Mouse (Mus musculus) heart, adult 11 months (tissue): ENCODE results near the gene Mboat1.
A peak's percentile ranks its signal among the peaks of the same experiment; 100 is the strongest.

ENCODE experiments used
- DNase-seq: peaks from one replicate; pipeline ENCODE4 v3.0.0; 2022

Mboat1 gene

DNA sequence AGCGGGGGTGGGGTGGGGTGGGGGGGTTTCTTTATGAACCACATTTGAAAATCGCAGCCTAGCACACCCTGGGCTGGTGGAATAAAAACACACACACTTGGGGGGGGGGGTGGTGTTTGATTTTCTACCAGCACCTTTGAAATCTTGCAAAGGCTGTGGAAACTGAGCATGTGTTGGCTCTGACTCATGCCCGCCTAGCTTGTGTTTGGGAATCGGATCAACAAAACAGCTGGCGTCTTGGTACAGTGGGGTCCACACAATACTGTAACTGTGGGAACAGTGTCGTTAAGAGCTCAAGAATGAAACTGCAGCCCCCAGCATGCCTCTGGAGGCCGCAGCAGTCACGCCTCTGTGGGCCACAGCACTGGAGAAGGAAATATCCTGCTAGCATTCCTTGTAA is 50.2 kb downstream of the Mboat1 start:
- DNase-seq, result peak; percentile 70

DNA sequence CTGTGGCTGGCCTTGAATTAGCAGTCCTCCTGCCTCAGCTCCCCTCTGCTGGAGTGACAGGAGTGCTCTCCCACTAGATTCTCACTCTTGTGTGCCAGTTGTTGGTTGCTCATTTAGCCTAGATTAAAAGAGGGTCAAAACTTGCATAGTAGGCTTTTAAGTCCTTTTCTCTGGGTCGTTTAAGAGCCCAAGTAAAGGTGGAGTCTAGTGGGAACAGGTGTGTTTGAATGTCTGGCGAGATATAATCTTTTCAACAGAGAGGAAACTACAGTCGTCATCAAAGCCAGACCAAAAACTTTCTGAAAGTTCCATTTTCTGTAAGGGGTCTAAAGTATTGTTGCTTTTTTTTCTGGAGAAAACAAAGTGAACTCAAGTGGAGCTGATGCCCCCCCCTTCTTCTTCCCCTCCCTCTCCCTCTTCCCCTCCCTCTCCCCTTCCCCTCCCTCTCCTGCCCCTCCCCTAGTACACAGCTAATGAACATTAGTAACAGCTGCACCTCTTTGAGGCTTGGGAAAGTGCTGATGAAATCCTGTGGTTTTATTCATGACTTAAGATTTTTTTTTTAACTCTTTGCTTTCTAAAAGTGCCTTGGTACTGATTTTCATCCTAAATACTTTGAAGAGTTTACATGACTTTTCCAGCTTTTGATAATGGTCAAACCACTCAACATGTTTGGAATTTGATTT is 55.9 kb downstream of the Mboat1 start:
- peak; percentile 82 for DNase-seq

DNA sequence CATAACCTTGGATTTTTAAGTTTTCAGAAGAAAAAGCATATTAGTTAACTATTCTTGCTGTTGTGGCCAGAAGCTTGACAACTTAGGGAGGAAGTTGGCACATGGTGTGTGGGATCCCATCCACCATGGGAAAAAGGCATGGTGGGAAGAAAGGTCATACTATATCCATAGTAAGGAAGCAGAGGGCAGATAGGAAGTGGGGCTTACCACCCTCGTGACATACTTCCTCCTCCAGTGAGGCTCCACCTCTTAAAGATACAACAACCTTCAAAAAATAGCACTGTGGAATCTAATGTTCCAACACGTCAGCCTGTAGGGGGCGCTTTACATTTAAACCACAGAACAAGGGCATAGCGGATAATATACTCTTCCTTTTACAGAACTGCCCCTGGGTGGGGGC is 57.1 kb downstream of the Mboat1 start:
- DNase-seq, result peak; percentile 70

DNA sequence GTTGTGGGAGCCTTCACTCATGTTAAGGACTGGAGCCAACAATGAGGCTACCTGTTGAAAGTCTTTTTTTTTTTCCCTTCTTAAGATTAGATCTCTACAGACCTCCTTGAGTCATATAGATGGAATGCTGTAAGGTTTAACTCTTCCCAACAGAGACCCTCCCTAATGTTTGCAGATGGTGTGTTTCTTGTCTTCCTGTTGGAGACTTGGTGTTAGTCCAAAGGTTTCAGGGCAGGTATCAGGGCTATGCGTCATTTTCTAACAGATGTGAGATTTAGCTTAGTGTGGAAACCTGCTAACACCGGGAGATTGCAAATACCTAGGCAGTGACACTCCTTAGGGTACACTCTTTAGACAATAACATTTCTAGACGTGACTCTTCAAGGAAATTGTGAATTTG is 58.5 kb downstream of the Mboat1 start:
- peak; percentile 19 for DNase-seq

DNA sequence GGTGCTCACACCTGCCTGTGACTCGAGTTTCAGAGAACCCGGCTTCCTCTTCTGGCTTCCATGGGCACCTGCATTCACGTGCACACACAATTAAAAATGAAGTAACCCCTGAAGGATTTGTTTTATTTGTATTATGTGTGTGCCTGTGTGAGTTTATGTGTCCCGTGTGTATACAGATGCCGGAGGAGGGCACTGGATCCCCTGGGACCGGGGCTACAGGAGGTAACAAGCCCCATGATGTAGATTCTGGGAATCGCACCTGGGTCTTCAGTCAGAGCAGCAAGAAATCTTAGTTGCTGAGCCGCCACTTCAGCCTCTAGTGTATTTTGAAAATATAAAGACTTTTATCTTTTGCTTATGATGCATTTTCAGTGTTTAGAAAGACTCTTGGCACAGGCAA is 60.4 kb downstream of the Mboat1 start:
- DNase-seq, result peak; percentile 79

DNA sequence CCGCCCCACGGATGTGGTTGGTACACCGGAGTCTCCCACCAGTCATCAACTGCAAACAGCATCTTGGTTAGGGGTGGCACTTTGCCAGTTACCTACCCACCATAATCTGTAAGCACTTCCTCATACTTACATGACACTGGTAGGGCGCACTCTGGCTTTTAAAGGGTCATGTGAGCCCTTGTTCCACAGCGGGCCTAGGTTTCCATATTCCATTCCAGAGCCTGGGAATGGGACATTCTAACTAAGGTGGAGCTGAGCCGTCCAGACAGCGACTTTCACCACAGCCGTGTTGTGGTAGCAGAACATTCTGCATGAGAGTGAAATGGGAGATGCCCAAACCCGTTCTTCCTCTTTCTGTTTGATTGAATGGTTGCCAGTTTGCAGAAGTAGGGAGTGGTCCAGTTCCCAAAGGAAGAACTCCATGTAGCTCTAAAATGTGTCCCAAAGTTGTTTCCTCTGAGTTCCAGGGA is 61.8 kb downstream of the Mboat1 start:
- DNase-seq, result peak; percentile 94

DNA sequence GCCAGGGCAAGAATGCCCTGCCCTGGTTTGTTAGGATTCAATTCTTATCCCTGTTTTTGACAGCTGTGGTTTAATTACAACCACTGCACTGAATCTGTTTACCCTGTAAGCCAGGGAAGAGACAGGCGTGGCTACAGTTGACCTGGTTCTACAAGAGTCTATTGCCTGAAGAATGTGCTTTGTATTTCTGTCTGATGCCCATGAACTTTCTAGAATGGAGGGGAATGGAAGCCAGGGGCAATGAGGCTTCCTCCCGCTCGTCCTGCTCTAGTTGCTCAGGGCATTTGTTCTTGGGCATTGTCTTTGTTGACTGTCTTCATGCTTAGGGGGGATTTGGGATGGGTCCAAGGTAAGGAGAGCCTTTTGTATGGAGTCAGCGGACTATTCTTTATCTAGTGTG is 63.5 kb downstream of the Mboat1 start:
- peak; percentile 66 for DNase-seq

DNA sequence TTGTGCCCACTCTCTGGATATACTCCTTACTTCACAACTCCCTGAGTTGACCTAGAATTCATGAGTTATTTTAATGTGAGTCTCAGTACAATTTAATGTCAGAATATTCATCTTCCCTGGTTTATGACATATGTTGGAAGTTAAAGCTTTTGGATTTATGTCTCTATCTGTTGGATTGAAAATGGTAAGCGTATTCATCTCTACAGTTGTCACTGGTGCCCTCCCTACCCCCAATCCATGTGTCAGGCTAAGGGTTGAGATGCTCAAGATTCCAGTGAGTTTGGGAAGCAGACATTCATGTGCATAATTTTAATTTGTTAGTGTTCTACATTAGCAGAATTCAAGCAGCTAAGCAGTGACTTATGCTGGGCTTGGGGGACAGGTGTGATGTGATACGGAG is 64.4 kb downstream of the Mboat1 start:
- DNase-seq, result no peak

DNA sequence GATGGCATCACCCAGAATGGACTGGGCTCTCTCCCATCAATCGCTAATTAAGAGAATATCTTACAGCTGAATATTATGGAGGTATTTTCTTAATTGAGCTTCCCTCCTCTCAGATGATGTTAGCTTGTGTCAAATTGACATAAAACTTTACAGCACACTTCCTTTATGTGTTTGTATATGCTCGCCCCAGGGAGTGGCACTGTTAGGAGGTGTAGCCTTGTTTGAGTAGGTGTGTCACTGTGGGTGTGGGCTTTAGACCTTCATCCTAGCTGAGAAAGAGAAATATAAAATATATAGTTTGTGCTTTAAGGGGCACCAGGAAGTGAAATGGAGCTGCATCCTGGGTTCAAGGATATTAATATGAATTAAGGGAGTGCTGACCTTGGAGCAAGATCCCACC is 66.7 kb downstream of the Mboat1 start:
- DNase-seq, result peak; percentile 4

DNA sequence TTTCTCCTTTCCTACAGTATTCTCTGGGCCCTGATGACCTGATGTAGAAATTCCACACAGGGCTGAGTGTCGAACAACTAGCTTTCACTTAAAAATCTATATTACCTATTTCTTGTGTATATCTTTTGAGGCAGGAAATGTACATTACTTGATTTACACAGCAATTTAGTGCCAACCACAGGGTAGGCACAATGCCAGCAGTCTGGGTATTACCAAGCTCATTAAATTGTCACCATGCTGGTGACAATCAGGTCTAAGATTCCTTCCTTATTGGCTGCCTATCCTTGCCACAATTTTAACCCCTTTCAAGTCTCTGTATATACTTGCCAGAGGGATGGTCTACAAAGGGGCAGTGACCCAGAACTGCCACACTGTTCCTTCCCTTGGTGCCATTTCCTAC is 71.9 kb downstream of the Mboat1 start:
- no peak for DNase-seq

DNA sequence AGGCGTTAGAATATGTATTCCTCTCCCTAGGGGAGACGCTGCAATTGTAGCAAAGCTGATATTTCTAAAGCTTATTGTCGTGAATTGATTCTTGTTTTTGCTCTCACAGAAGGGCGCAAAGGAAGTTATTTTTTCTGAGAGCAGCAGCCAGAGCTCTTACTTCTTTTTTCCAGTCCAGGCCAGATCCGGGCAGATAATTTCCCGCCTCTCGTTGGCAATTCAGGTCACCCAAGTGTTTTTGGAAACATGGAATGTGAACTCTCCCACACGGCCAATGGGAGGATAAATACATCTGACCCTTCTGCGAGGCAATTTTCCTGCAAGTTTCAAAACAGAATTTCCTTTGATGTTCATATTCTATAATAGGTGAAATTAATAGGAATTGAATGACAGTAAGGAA is 77.0 kb downstream of the Mboat1 start:
- DNase-seq, result no peak

DNA sequence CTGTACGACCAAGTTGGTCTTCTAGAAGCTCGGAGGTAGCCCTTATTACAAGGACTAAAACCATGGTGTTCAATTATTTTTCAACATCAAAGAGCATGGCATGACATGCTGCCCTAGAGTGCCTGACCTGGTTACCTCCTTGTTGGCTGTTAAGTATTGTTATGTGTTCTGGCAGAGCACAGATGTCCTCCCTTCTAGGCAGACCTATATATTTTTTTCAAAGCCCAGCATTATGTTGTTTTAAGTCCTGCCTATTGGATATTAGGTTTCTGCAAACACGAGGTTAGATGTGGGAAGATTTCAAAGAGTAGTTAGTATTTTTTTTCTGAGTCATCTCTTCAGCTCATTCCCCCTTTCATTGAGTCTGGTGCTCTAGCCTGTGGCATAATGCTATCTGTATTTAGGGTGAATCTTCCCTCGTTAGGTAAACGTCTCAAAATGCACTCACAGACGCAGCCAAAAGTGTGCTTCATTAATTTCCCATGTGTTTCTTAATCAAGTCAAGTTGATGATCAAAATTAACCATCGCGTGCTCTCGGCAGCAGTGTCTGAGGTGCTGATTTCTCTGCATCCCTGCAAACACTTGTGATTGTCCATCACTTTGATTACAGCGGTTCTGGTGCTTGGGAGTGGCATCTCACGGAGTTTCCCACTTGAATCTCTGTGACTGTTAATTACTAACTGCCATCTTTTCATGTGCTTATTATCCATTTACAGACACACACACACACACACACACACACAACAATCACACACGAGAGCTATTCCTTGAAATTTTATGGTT is 81.5 kb downstream of the Mboat1 start:
- no peak for DNase-seq

DNA sequence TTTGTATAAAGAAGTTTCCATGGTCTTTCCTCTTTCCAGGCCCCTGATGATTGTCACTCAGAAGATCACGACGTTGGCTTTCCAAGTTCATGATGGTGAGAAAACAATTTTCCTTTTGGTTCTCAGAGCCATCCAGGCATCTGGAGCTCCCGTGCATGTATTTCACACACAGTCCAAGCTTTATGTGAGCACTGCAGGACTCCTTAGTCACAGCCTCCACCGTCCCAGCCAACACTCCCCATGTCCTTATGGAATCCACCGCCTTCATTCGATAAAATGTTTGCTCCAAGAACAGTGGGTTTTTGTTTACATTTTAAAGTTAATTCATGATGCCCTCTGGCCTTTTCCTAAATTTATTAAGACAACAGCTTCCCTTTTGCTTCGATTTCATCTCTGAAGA is 83.3 kb downstream of the Mboat1 start:
- no peak for DNase-seq

DNA sequence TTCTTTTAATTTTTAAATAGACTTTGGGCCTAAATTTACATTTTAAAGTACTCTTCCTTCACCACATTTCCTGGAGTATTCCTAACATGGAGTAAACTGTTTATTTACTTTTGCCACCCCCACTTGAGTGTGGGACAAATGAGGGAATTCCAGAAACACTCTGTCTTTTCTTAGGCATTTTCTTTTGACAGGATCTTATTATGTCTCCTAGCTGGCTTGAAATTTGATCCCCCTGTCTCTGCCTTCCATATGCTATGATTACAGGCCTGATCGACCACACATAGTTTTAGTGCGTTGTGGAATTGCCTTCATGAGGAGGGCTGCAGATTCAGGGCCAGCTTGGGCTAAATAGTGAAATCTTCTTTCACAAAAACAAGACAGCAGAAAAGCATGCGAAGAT is 85.0 kb downstream of the Mboat1 start:
- DNase-seq, result no peak

DNA sequence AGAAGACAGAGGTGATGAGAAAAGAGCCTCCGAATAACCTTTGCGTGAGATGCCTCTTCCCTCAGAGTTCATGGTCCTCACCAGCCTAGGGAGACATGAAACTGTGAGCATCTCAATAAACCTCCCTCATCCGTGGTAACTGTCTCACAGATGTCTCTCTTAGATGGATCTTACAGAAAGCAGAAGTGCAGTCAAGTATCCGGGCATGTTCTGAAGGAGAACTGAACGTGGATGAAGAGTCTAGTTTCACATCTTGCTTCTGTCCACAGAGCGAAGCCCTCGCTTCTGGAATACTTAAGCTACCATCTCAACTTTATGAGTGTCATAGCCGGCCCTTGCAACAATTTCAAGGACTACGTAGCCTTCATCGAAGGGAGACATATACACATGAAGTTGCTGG is 87.8 kb downstream of the Mboat1 start:
- no peak for DNase-seq

DNA sequence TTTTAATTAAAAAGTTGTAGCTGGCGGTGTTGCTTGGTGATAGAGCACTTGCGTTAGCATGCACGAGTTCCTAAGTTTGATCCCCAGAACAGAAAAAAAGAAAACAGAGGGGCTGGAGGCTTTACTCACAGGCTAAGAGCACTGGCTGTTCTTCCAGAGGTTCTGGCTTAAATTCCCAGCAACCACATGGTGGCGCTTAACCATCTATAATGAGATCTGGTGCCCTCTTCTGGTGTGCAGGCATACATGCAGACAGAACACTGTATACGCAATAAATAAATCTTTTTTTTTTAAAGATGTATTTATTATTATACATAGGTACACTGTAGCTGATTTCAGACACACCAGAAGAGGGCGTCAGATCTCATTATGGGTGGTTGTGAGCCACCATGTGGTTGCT is 88.4 kb downstream of the Mboat1 start:
- DNase-seq, result no peak

DNA sequence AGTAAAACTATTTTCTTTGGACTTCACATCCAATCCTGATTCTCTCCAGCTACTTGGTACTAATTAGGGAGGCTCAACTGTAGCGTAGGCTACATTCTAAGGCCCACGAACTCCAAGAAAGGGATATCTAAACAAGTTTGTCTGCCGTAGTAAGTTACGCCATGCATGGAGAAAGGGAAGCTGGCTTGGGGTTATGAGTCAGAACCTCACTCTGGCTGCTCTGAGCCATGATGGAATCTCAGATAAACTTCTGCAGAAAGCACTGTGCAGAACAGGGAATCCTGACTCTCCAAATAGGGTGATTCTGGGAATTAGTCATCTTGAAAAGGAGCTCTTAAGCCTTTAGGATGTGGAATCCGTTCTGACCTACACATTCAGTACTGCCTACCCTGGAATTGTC is 92.5 kb downstream of the Mboat1 start:
- DNase-seq, result no peak

DNA sequence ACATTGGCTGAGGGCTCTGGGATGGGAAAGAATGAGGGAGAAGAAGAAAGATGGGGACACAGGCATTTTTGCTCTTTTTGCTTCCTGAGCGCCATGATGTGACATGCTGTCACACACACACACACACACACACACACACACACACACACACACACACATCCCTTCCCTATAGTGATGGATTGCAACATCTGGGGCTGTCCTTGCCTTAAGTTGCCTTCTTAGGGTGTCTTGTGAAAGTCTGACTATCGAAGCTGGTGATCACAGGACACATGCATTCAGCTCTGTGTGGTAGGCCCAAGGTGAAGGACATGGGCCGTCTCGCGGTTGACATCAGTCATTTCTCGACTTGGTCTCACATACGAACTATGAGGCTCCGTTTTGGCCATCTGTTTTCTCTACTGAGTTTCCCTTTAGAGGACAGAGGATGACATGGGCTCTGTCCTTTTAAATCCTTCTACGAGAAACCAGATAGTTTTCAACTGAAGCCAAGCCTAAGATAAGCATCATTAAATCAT is 93.4 kb downstream of the Mboat1 start:
- no peak for DNase-seq

DNA sequence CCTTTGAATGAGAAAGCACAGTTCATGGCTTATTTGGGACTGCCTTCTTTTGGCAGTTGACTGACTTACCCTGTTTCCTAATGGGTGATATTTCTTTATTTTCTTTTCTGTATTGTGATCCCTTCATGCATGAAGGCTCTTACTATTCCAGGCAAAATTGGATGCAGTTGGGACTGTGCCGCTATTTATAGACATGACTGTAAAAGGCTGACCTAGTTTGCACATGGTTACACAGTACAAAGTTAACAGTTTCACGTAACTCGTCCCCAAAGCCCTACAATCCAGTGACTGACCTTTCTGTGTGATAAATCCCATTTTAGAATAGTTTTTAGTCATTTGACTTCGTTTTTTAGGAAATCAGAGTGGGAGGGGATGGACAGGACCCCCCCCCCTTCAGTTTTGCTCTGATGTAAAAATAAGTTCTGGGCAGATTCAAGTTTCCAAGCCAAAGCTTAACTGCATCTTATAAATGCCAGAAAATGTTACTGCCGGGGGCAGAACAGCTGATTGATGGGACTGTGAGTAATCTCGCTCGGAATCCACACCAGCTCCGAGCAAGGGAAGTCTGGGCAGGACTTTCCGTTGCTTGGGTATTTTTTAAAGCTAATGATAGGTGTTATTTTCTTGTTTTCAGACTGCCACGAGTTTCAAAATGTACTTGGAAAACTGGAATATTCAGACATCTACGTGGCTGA is 98.9 kb downstream of the Mboat1 start:
- DNase-seq, result no peak

DNA sequence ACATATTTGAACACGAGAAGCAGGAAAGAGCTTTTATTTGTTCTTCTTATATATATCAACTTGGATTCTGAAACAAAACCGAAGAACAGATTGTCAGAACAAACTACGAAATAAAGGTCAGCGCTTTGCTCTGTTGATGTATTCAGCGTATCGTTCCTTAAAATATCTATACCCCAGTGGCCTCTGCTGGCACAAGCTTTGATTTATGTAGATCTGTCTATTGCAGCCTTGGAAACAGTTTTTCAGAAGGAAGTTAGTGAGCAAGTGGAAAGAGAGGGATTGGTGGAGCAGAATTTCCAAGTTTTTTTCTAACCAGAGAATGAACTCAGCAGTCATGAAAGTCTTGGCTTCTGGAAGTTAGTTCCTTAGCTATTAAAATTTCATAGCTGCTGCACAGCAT is 103.1 kb downstream of the Mboat1 start:
- no peak for DNase-seq

DNA sequence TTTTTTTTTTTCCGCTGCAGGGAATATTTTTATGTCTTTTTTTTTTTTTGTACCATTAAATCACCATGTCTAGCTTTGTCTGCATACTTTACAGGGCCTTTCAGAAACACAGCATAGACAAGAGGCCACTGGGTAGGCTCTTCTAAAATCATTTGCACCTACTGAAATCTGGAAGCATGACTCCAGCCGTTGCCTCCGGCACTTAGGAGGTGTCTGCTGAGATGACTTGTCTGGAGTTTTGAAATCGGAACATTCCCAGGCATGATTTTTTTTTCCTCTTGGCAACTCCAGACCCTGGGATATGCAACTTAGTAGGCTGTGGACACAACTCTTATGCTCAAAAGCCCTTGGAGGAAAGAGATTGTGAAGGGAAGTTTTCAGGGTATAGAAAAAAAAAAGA is 109.3 kb downstream of the Mboat1 start:
- DNase-seq, result no peak

DNA sequence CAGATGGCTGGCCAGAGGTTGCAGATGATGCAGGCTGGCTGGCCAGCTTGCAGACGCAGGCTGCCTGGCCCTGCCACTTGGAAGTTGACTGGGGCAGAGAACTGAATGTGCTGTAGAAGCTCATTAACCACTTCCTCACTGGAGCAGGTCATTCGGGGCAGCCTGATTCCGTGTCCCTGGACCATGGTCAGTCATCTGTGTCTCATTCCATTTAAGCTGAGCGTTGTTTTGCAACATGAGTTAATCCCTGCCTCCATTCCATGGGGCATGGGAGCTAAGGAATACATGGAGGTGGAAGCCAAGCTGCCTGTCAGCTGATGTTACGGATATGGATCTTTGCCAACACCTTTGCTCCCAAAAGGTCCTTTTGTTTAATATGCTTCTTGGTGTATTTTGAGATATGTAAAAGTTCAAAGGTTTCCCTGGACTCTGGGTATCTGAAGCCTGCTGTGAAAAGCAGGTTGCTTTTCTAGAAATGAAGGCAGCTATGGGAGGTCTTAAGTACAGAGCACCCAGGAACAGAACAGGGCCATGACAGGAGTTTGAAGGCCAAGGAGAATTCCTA is 114.1 kb downstream of the Mboat1 start:
- peak; percentile 65 for DNase-seq

DNA sequence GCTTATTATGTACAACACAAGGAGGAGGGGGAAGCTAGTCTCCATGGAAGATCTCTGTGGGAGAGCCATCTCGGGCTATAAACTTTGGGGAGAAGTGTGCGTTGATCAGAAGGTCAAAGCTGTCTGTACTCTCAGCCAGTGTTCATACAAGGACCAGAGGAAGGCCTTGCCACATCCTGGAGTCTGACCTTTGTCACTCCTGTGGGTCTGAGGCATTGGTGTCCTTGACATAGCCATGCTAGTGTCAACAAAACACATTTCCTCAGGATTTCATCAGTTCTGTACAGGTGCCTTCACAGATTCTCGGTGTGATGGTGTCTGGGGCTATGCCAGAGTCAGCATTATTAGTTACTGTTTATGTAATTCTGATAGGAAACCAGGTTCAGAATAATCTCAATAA is 115.1 kb downstream of the Mboat1 start:
- DNase-seq, result peak; percentile 48
